Mouse (Mus musculus): ENCODE data around the gene Fam72a.

GRCm38 (mm10) chr1:131569721-131570120, 42.0 kb downstream of the Fam72a start:
- TF ChIP-seq CTCF (IDR thresholded peaks at IDR 0.05; ENCODE audit: borderline replicate concordance, insufficient read depth, low read length): no peak
- TF ChIP-seq POLR2A (IDR thresholded peaks at IDR 0.05; ENCODE audit: low read depth, low read length): no peak
